Mouse (Mus musculus): ENCODE data around the gene Pald1. TPM values are rescaled to one million over a fixed set of nuclear protein-coding genes. Genes with fewer than 3 reads are reported as not detected.
A peak's percentile ranks its signal among the peaks of the same experiment; 100 is the strongest.

Pald1 gene
- polyA plus RNA-seq, 1 experiment: 22.9 TPM

DNA sequence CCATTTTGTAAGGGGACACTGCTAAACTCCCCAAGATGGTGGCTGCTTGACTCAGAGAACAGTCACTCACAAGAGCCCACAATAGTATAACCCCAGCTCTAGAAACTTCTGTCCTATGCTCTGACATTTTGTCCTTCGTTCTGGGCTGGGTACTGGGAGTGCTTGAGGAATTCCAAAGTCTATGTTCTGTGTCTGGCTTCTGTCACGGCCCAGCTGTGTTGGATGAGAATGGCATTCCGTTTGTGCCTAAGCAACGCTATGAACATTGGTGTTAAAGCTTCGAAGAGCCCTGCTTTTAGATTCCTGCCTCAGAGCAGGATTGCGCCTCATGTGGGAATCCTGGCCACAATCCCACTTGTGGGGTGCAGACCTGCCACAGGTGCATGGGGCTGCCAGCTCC lies 71.2 kb downstream of the Pald1 start:
- H3K4me3 ChIP-seq (ENCODE audit: insufficient read depth, low read depth, low read length): no peak overlapping the region
- H3K4me1 ChIP-seq (ENCODE audit: control insufficient read depth, insufficient read depth, insufficient read length, low read length): peaks cover 3% of the 10 kb centered on the region
- H3K27ac ChIP-seq (replicated peaks; ENCODE audit: low read depth, low read length): no peak overlapping the region

DNA sequence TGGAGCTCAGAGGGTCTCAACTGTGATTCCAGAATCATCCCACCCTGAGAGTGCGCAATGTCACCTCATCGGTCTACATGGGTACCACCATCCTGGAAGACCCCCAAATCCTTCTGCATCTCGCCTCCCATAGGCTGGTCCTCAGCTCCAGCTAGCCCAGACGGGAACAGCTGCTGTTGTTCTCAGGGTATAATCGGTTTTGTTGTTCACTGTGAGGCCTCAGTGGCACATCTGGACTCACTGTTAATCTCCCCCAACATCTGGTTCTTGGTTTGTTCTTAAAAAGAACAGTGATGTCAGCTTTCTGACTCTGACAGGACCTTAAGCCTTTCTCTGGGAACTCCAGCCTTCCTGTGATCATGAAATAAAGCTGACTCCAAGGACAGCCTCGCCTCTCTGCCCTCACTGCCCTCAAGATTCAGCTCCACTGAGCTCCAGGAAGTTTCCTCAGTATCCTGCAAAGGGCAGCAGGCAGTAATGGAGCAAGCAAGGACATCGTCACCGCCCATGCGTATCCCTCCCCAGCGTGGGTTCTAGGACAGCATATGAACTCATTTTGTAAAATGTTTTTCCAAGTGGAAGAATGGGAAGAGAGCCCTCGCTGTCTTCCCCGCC lies 74.5 kb downstream of the Pald1 start:
- Histone ChIP-seq H3K4me3 (ENCODE audit: insufficient read depth, low read depth, low read length) (no peak overlapping the region), H3K4me1 (ENCODE audit: control insufficient read depth, insufficient read depth, insufficient read length, low read length) (peaks cover 3% of the 10 kb centered on the region), H3K27ac (replicated peaks; ENCODE audit: low read depth, low read length) (no peak overlapping the region)

GRCm38 (mm10) chr10:61305928-61306590 lies 77.3 kb downstream of the Pald1 start:
- H3K4me3 ChIP-seq (ENCODE audit: insufficient read depth, low read depth, low read length): no peak overlapping the region
- no peak overlapping the region for H3K27ac ChIP-seq (replicated peaks; ENCODE audit: low read depth, low read length)
- H3K4me1 ChIP-seq (ENCODE audit: control insufficient read depth, insufficient read depth, insufficient read length, low read length): no peaks in the 10 kb centered on the region

GRCm38 (mm10) chr10:61304046-61304445 lies 79.3 kb downstream of the Pald1 start:
- Histone ChIP-seq H3K4me1 (ENCODE audit: control insufficient read depth, insufficient read depth, insufficient read length, low read length) (no peaks in the 10 kb centered on the region), H3K4me3 (ENCODE audit: insufficient read depth, low read depth, low read length) (no peak overlapping the region), H3K27ac (replicated peaks; ENCODE audit: low read depth, low read length) (no peak overlapping the region)

DNA sequence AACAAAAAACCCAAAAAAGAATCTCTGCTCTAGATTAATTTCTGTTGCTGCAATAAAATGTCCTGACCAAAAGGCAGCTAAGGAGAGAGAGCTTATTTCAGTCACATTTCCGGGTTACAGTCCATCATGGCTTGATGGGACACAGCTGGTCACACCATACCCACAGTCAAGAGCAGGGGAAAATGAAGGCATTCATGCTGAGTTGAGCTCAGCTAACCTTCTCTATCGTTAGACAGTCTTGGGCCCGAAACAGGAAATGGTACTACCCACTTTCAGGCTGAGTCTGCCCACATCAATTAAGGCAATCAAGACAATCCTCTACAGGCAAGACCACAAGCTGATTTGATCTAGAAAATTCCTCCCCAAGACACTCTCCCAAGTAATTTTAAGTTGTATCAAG lies 82.3 kb downstream of the Pald1 start:
- H3K4me1 ChIP-seq (ENCODE audit: control insufficient read depth, insufficient read depth, insufficient read length, low read length): no peaks in the 10 kb centered on the region
- no peak overlapping the region for H3K27ac ChIP-seq (replicated peaks; ENCODE audit: low read depth, low read length)
- H3K4me3 ChIP-seq (ENCODE audit: insufficient read depth, low read depth, low read length): no peak overlapping the region

DNA sequence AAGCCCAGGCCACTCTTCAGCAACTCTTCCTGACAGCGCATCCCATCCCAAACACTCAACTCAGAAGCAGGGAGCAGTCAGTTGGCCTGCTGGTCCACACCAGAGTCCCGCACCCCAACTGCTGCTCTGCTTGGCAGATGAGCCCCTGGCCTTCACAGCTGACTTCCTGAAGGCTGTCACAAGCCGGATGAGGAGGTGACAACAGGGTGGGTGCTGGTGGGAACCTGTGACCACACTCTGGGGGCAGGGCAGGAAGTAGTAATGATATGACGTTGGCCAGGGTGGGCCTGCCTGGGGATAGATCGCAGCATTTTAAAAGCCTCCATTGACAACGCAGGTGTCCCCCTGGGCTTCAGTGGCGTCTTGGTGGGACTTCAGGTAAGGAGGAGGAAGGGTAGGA lies 85.9 kb downstream of the Pald1 start, which contains the start of gene Prf1:
Prf1 (plus strand) TSS at position 357 of the 400 bp plus-strand sequence.
- Histone ChIP-seq H3K4me3 (ENCODE audit: insufficient read depth, low read depth, low read length) (no peak within 1 kb of the TSS), H3K4me1 (ENCODE audit: control insufficient read depth, insufficient read depth, insufficient read length, low read length) (no peaks in the 10 kb centered on the region)

GRCm38 (mm10) chr10:61296713-61297445 lies 86.5 kb downstream of the Pald1 start:
- Histone ChIP-seq H3K27ac (replicated peaks; ENCODE audit: low read depth, low read length) (no peak overlapping the region), H3K4me3 (ENCODE audit: insufficient read depth, low read depth, low read length) (no peak overlapping the region), H3K4me1 (ENCODE audit: control insufficient read depth, insufficient read depth, insufficient read length, low read length) (no peaks in the 10 kb centered on the region)

More for the DNA sequence above, 85.9 kb downstream of the Pald1 start, which contains the start of gene Prf1:
- no peak within 1 kb of the TSS for H3K27ac ChIP-seq (replicated peaks; ENCODE audit: low read depth, low read length)

- H3K4me3 ChIP-seq (ENCODE audit: insufficient read depth, low read depth, low read length): no peak overlapping the region
- H3K27ac ChIP-seq (replicated peaks; ENCODE audit: low read depth, low read length): no peak overlapping the region
- no peaks in the 10 kb centered on the region for H3K4me1 ChIP-seq (ENCODE audit: control insufficient read depth, insufficient read depth, insufficient read length, low read length)
Observed at GRCm38 (mm10) chr10:61294242-61294641, 89.1 kb downstream of the Pald1 start.

DNA sequence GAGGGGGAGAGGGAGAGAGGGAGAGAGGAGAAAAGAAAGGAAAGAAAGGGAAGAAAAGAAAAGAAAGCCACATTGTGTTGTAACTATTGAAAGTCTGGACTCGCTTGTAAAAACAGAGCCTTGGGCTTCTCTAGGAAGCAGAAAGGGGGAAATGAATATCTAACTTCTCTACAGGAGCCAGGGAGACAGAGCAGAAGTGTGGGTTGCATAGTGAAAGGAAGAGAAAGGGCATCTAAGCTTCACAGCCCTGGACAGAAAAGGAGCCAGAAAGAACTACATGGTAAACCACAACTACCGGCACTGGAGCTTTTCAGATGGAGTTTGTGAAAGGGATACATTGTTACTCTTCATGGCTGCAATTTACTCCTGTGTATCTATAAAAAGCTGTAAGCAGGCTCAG lies 92.9 kb downstream of the Pald1 start:
- Histone ChIP-seq H3K27ac (replicated peaks; ENCODE audit: low read depth, low read length) (no peak overlapping the region), H3K4me1 (ENCODE audit: control insufficient read depth, insufficient read depth, insufficient read length, low read length) (peaks cover 6% of the 10 kb centered on the region), H3K4me3 (ENCODE audit: insufficient read depth, low read depth, low read length) (no peak overlapping the region)

DNA sequence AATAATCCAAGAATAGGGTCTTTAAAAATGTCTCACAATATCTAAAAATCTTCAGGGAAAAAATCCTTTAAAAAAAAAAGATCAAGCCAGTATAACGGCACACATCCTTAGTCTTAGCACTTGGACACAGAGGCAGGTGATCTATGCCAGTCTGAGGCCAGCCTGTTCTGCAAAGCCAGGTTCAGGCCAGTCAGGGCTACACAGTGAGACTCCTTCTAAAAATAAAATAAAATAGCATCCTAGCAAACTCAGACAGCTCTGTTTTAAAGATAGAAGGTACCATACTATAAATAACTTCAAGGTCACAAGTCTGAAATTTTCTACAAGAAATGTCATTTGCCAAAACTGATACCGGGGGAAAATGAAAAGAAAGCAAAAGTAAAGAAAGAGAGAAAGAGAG lies 93.3 kb downstream of the Pald1 start:
- no peak overlapping the region for H3K4me3 ChIP-seq (ENCODE audit: insufficient read depth, low read depth, low read length)
- H3K4me1 ChIP-seq (ENCODE audit: control insufficient read depth, insufficient read depth, insufficient read length, low read length): peaks cover 8% of the 10 kb centered on the region
- H3K27ac ChIP-seq (replicated peaks; ENCODE audit: low read depth, low read length): no peak overlapping the region

DNA sequence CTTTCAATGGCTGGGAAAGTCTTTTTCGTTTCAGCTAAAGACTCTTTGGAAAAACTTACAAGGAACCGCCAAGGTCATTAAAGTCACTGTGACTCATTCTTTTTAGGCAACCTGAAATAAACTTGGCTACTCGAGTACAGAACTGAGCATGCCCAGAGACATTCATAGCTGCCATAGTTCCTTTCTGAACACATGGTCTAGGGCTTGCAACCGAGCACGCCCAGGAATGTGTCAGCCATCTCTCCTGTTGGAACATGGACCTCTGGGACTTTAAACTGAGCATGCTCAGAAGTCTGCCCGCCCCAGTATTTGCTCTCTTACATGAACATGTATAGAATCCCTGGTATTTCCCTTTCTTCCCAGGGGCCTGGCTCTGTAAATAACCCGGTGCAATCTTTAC lies 97.1 kb downstream of the Pald1 start:
- peak overlapping the region; percentile 84 for H3K27ac ChIP-seq (replicated peaks; ENCODE audit: low read depth, low read length)
- H3K4me3 ChIP-seq (ENCODE audit: insufficient read depth, low read depth, low read length): no peak overlapping the region
- H3K4me1 ChIP-seq (ENCODE audit: control insufficient read depth, insufficient read depth, insufficient read length, low read length): peaks cover 10% of the 10 kb centered on the region

DNA sequence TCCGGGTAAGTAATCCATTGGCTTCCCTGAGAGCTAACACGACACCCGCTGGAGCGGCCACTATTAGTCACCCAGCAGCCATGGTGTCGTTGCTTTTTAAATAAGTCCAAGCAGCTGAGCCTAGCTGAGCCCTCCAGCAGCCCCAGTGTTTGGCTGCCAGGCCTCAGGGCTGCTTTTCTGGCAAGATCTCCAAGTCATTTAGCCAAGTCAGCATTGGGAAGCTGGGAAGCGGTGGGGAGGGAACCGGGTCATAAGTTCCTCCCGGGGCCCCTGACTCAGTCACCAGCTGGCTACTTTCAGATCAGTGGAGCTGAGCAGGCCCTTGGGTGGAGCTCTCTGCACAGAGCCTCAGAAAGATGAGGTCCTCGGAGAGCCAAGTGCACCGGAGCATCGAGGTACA lies 98.1 kb downstream of the Pald1 start:
- no peak overlapping the region for H3K4me3 ChIP-seq (ENCODE audit: insufficient read depth, low read depth, low read length)
- peaks cover 10% of the 10 kb centered on the region for H3K4me1 ChIP-seq (ENCODE audit: control insufficient read depth, insufficient read depth, insufficient read length, low read length)

DNA sequence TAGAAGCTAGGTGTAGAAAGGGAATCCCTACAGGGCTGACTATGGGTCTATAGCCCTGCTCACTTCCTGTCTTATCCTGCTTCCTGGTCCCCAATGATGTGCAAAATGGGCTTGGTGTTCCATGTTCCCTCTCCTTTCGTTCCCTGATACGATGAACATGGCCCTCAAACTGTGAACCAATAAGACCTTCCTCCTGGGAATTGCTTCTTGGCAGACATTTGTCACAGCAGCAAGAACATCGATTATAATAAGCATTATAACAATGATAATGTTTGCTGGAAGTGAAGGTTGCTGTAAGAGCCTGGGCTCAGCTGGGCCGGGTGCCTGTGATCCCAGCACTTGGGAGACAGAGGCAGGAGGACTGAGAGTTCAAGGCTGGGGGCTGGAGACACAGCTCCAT lies 99.0 kb downstream of the Pald1 start:
- Histone ChIP-seq H3K4me1 (ENCODE audit: control insufficient read depth, insufficient read depth, insufficient read length, low read length) (peaks cover 10% of the 10 kb centered on the region), H3K4me3 (ENCODE audit: insufficient read depth, low read depth, low read length) (no peak overlapping the region), H3K27ac (replicated peaks; ENCODE audit: low read depth, low read length) (no peak overlapping the region)

More for the DNA sequence above, 98.1 kb downstream of the Pald1 start:
- H3K27ac ChIP-seq (replicated peaks; ENCODE audit: low read depth, low read length): peak overlapping the region; percentile 84

DNA sequence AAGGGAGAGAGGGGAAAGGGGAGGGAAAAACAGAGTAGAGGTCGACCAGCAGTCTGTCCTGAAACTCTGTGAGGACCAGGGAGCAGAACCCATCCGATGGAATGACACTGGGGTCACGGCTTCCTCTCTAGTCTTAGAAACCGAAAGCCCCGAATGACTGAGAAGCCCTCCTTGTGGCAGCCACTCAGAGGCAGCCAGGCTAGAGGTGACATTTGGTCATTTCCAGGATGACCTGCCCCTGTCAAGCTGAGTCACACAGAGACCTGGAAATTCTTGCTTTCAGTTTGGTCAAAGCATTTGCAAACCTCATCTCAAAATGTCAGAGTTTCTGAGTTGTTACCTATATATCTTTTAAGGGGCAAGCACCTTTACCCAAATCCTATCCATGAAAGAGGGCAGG lies 102.2 kb downstream of the Pald1 start:
- Histone ChIP-seq H3K4me1 (ENCODE audit: control insufficient read depth, insufficient read depth, insufficient read length, low read length) (peaks cover 10% of the 10 kb centered on the region), H3K4me3 (ENCODE audit: insufficient read depth, low read depth, low read length) (no peak overlapping the region), H3K27ac (replicated peaks; ENCODE audit: low read depth, low read length) (no peak overlapping the region)

DNA sequence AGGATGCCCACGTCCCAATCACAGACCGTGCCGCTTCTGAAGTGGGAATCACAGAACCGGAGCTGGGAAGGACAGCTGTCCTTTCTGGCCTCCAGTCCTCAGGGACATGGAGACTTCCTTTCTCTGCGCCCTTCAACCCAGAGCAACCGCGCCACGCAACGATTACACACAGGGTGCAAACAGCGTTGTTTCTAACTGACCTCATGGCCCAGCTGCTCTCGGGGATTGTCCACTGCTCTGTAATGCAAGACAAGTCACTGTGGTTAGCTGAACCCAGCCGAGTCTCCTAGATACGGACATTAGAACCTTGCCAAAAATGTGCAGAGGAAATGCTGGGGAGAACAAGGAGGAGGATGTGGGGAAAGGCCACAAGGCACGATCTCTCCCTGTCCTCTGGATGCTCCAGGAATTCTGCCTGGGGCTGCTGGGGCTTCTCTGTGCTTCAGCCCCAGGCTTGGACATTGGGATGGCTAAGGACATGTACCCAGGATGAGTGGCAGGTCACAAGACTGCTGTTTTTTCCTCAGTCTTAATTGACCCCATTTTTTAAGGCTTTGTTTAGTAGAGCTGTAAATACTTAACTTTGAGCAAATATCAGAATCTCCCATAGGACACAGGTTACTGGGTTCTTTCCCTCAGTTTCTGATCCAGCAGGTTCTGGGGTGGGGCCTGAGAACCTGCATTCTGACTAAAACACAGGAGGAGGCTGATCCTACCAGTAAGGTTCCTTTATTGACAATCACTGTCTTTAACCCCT lies 105.2 kb downstream of the Pald1 start:
- Histone ChIP-seq H3K4me3 (ENCODE audit: insufficient read depth, low read depth, low read length) (no peak overlapping the region), H3K4me1 (ENCODE audit: control insufficient read depth, insufficient read depth, insufficient read length, low read length) (no peaks in the 10 kb centered on the region; the same call in 1 of the 2 replicates), H3K27ac (replicated peaks; ENCODE audit: low read depth, low read length) (peak overlapping the region; percentile 18)
